Mouse (Mus musculus) kidney, adult 2 months (tissue): Measurements from ENCODE around the gene Clpsl2. TPM values are rescaled to one million over a fixed set of nuclear protein-coding genes. Genes with fewer than 3 reads are reported as not detected.

Experiments
- DNase-seq: peaks from one replicate; pipeline ENCODE4 v3.0.0; 2021
- H3K27ac ChIP-seq: fragments of 200-500 bp; 2 replicates; pipeline ENCODE4 v1.5.1; 2012; ENCODE audit warnings: low read depth, low read length, control low read depth, inconsistent platforms; ENCODE audit not compliant: insufficient read depth
- H3K27me3 ChIP-seq: fragments of 200-500 bp; replicated peaks from 2 replicates; pipeline ENCODE4 v1.6.1; 2012; ENCODE audit warnings: mild to moderate bottlenecking, moderate library complexity, low read length, inconsistent platforms; ENCODE audit not compliant: control insufficient read depth, insufficient read depth
- H3K36me3 ChIP-seq: fragments of 200-500 bp; 2 replicates; pipeline ENCODE4 v1.6.1; 2012; ENCODE audit warnings: mild to moderate bottlenecking, moderate library complexity, low read length, inconsistent platforms; ENCODE audit not compliant: control insufficient read depth, insufficient read depth
- H3K4me1 ChIP-seq: fragments of 200-500 bp; 2 replicates; pipeline ENCODE4 v1.6.1; 2011; ENCODE audit warnings: low read length; ENCODE audit not compliant: control insufficient read depth, insufficient read depth
- H3K4me3 ChIP-seq: fragments of 200-500 bp; 2 replicates; pipeline ENCODE4 v1.5.1; 2011; ENCODE audit warnings: mild to moderate bottlenecking, low read depth, low read length, control low read depth; ENCODE audit not compliant: insufficient read depth
- CTCF ChIP-seq: fragments of 200-500 bp; conservative IDR thresholded peaks from 2 replicates; pipeline ENCODE4 v1.5.1; 2011; ENCODE audit warnings: low read depth, mild to moderate bottlenecking, control low read depth, low read length, moderate library complexity, mixed read lengths; ENCODE audit not compliant: insufficient read depth, insufficient read length
- POLR2A ChIP-seq: fragments of 200-500 bp; IDR thresholded peaks from one replicate; pipeline ENCODE4 v1.6.1; 2011; ENCODE audit warnings: low read depth, low read length, control low read depth
- WGBS: fragments of 180-500 bp; shearing (Covaris S2); methylation state at CpG from one replicate; pipeline ENCODE4 v1.1.7; 2018; 5-methylcytosine and 5-hydroxymethylcytosine counted together
- polyA plus RNA-seq: library from polyadenylated mRNA; depleted of rRNA; stranded (reverse); fragments of >200 nt; gene quantifications from 2 replicates; pipeline ENCODE4 v1.2.3, GENCODE M21; 2012

Clpsl2 gene
- polyA plus RNA-seq, 1 experiment, result not detected

DNA sequence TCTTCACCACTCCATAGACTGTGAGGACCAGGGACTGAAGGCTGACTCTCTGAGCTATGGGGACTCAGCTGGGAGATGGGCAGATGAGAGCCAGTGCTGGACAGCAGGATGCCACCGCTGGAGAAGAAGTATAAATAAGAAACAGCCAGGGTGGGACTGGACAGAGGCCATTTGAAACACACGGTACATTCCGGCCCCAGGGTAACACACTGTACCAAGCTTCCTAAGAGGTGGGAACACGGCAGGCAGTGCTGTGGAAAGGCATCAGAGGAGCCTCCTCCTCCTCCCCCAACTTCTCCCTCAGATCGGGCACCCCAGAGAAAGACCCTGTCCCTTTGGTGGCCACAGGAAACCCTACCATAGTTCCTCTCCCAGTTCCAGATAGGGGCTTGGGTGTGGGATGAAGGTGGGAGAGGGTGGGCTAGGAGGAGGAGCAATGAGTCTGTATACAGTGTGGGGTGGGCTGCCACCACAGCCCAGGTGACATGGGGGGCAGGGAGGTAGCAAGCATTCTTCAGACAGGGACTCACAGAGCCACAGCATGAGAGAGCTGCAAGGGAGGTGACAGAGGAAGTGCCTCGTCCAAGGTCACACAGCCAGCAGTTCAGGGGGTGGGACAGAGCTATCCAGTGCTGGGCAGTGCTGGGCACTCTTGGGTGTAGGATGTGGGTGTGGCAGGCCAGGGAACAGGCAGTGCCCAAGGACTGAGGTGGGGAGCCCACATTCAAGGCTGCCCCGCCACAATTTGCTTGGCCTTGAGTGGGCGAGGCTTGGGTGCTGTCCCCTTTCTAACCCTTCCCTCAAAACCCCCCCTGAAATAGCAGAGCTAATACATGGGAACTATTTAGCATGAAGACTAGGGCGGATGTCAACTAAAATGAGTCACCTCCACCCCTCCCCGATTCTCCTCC, 33.5 kb upstream of the Clpsl2 start:
- TF ChIP-seq POLR2A (no peak), CTCF (no peak)
- peaks cover 56% of the 10 kb centered on the region for H3K4me1 ChIP-seq

DNA sequence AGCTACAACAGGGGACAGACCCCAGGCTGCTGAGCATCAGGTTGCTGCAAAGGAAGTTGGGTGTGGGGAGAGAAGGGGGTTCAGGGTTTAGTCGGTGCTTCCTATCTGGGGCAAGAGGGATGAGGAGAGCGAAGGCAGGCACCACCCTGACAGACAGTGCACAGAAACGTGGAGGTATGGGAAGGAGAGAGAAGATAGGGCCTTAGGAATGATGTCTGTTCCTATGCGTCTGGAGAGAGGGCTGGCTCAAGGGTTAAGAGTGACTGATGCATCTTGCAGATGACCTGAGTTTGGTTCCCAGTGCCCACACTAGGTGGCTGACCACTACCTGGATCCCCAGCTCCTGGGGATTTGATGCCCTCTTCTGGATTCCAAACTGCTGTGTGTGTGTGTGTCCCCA, 32.3 kb upstream of the Clpsl2 start:
- TF ChIP-seq POLR2A, result no peak
- TF ChIP-seq CTCF, result no peak
- no peak overlapping the region; the same call in 1 of the 2 replicates for H3K4me3 ChIP-seq
- no peak for DNase-seq
- no peaks in the 10 kb centered on the region for H3K27me3 ChIP-seq
- peak overlapping the region; percentile 3 for H3K27ac ChIP-seq
- 88% methylated on average over 4 of the region's 4 CpGs for WGBS
- peaks cover 57% of the 10 kb centered on the region for H3K4me1 ChIP-seq
- no peaks in the 10 kb centered on the region for H3K36me3 ChIP-seq

More for the DNA sequence above, 33.5 kb upstream of the Clpsl2 start:
- H3K27me3 ChIP-seq, result no peaks in the 10 kb centered on the region
- no peaks in the 10 kb centered on the region for H3K36me3 ChIP-seq
- H3K4me3 ChIP-seq, result no peak overlapping the region; the same call in 1 of the 2 replicates
- peak; percentile 72 for DNase-seq
- H3K27ac ChIP-seq, result peak overlapping the region; percentile 12
- WGBS, result 38% methylated on average over 10 of the region's 10 CpGs

DNA sequence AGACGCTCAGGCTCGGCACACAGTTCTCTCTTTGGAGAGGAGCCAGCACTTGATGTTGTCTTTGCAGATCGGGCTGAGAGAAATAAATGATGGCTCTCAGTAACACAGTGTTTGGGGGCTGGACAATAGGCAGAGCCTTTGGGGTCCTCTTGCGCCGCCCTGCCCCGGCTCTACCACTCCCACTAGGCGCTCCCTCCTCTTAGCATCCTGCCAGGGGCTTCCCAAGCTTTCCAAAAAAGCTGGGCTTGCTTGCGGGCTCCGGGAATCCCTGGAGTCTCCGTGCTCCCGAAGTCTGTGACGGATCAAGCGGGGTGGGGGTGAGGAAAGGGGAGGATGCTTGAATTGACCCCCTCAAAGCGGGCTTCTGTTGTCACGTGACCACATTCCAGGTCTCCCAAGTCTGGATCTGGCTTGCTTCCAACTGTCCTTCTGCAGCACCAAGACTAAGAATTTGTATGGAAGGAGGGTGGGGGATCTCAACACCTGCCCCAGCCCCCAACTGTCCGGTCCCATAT, 31.7 kb upstream of the Clpsl2 start, which contains the start of gene Fkbp5:
TSS of gene Fkbp5 (minus strand) at position 87 of the 515 bp plus-strand sequence.
- Histone ChIP-seq H3K36me3 (no peaks in the 10 kb centered on the region), H3K27me3 (no peaks in the 10 kb centered on the region), H3K4me1 (peaks cover 55% of the 10 kb centered on the region), H3K4me3 (peak within 1 kb of the TSS; percentile 72), H3K27ac (peak within 1 kb of the TSS; percentile 98)
- peak; percentile 91 for DNase-seq
- WGBS, result 15% methylated on average over 16 of the region's 16 CpGs
- no peak for TF ChIP-seq CTCF
- TF ChIP-seq POLR2A, result no peak

DNA sequence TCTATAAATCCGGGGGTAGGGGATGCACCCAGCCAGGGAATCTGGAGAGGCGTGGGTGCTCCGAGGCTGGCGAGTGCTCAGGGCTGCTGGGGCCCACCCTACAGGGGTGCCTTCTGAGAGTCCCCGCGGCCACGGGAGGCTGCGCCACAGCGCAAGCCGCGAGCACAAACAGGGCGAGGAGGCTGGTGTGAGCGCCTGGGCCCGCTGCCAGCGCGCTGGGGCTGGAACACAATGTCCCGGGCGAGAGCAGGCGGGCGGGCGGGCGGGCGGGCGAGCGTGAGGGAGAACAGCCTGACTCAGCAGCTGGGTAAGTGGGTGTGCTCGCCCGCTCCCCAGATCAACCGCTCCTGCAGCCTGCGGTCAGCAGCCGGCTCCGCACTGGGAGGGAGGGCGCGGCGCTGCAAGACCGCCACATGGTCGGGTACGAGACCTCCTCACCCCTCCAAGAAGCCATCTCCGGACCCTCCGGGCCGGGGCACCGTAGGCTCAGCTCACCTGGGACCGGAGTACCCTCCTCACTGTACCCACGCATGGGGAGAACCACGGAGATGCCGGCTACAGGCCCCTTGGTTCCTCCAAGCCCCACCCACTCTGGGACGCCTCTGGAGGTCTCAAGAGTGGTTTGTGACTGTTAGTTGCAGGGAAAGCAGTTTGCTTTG, 31.1 kb upstream of the Clpsl2 start:
- no peak for TF ChIP-seq POLR2A
- no peak for TF ChIP-seq CTCF
- H3K36me3 ChIP-seq, result no peaks in the 10 kb centered on the region
- no peaks in the 10 kb centered on the region for H3K27me3 ChIP-seq
- H3K27ac ChIP-seq, result peak overlapping the region; percentile 98
- peak; percentile 97 for DNase-seq
- WGBS, result 2% methylated on average over 46 of the region's 46 CpGs
- peak overlapping the region; percentile 72 for H3K4me3 ChIP-seq
- H3K4me1 ChIP-seq, result peaks cover 52% of the 10 kb centered on the region

GRCm38 (mm10) chr17:28518615-28519071, 30.6 kb upstream of the Clpsl2 start:
- H3K4me1 ChIP-seq, result peaks cover 47% of the 10 kb centered on the region
- 13% methylated on average over 8 of the region's 8 CpGs for WGBS
- no peaks in the 10 kb centered on the region for H3K36me3 ChIP-seq
- DNase-seq, result peak; percentile 77
- TF ChIP-seq CTCF (no peak), POLR2A (no peak)
- H3K4me3 ChIP-seq, result peak overlapping the region; percentile 72
- H3K27ac ChIP-seq, result peak overlapping the region; percentile 98
- H3K27me3 ChIP-seq, result no peaks in the 10 kb centered on the region

- no peak overlapping the region for H3K4me3 ChIP-seq
- no peaks in the 10 kb centered on the region for H3K27me3 ChIP-seq
- peaks cover 37% of the 10 kb centered on the region for H3K4me1 ChIP-seq
- H3K27ac ChIP-seq, result no peak overlapping the region; the same call in 1 of the 2 replicates
- WGBS, result 80% methylated on average over 3 of the region's 3 CpGs
- DNase-seq, result peak; percentile 48
- no peak for TF ChIP-seq POLR2A
- peak; percentile 39; the same call in 1 of the 2 replicates for TF ChIP-seq CTCF
- H3K36me3 ChIP-seq, result no peaks in the 10 kb centered on the region
These were observed 29.4 kb upstream of the Clpsl2 start for GRCm38 (mm10) chr17:28519827-28520226.

DNA sequence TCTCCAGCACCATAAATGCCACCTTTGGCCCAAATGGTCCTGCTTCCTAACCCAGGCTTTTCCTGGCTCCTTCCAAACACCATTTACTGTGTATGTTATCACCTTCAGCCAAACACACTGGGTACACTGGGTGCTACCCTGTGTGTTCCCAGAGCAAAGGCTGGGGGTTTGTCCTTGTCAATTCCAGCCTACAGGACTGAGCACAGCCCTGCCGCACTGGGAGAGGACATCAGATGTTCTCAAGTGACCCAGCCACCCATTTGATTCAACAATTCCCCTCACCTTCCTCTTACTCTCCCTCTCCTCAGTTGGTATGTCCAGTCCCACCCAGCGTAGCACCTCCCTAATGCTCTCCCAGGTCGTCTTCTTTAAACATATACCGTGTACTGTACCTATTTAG, 28.6 kb upstream of the Clpsl2 start:
- 92% methylated on average over 4 of the region's 4 CpGs for WGBS
- H3K27ac ChIP-seq, result no peak overlapping the region
- TF ChIP-seq POLR2A, result no peak
- TF ChIP-seq CTCF, result no peak

More for the DNA sequence above, 28.6 kb upstream of the Clpsl2 start:
- H3K4me1 ChIP-seq, result peaks cover 32% of the 10 kb centered on the region
- no peak for DNase-seq
- H3K36me3 ChIP-seq, result no peaks in the 10 kb centered on the region
- no peaks in the 10 kb centered on the region for H3K27me3 ChIP-seq
- no peak overlapping the region for H3K4me3 ChIP-seq
